Mouse (Mus musculus) midbrain, embryonic 16.5 days (tissue): Measurements from ENCODE around the gene Olfr5. TPM values are rescaled to one million over a fixed set of nuclear protein-coding genes. Genes with fewer than 3 reads are reported as not detected.
"Not testable (repeated sequence)": the region's sequence is repeated elsewhere in the genome, so short reads cannot be mapped to it uniquely, and the experiment has no call there.

Experiments used
- ATAC-seq: fragments of 200-750 bp; cut with Nextera tagmentation; 2 replicates; pipeline ENCODE4 v1.8.0; 2017; ENCODE audit warnings: moderate TSS enrichment
- H3K27ac ChIP-seq: fragments of 300-500 bp; sonication (generic); 2 replicates; pipeline ENCODE4 v1.5.1; 2014; ENCODE audit warnings: mild to moderate bottlenecking, low read length, mixed read lengths
- H3K27me3 ChIP-seq: fragments of 300-500 bp; sonication (generic); 2 replicates; pipeline ENCODE4 v1.6.1; 2014; ENCODE audit warnings: low read depth, low read length, mixed read lengths; ENCODE audit not compliant: control insufficient read depth, insufficient read depth
- H3K36me3 ChIP-seq: fragments of 300-500 bp; sonication (generic); 2 replicates; pipeline ENCODE4 v1.6.1; 2014; ENCODE audit warnings: mild to moderate bottlenecking, low read length, moderate library complexity, mixed read lengths; ENCODE audit not compliant: control insufficient read depth, insufficient read depth
- H3K4me1 ChIP-seq: fragments of 300-500 bp; sonication (generic); 2 replicates; pipeline ENCODE4 v1.6.1; 2014; ENCODE audit warnings: mild to moderate bottlenecking, low read length, mixed read lengths; ENCODE audit not compliant: control insufficient read depth, insufficient read depth
- H3K4me2 ChIP-seq: fragments of 300-500 bp; sonication (generic); 2 replicates; pipeline ENCODE4 v1.6.1; 2014; ENCODE audit warnings: mild to moderate bottlenecking, low read length, mixed read lengths
- H3K4me3 ChIP-seq: fragments of 300-500 bp; sonication (generic); 2 replicates; pipeline ENCODE4 v1.5.1; 2014; ENCODE audit warnings: low read depth, mild to moderate bottlenecking, low read length, moderate library complexity, mixed read lengths
- H3K9ac ChIP-seq: fragments of 300-500 bp; sonication (generic); 2 replicates; pipeline ENCODE4 v1.6.1; 2014; ENCODE audit warnings: low read depth, low read length, mixed read lengths
- H3K9me3 ChIP-seq: fragments of 300-500 bp; sonication (generic); replicated peaks from 2 replicates; pipeline ENCODE4 v1.6.1; 2014; ENCODE audit warnings: mild to moderate bottlenecking, low read length, mixed read lengths; ENCODE audit not compliant: control insufficient read depth, poor library complexity, severe bottlenecking
- WGBS: fragments of 180-500 bp; shearing (Covaris S2); extraction: QIAGEN DNeasy Blood & Tissue Kit; methylation state at CpG from one replicate; pipeline ENCODE4 v1.1.7; 2014; 5-methylcytosine and 5-hydroxymethylcytosine counted together
- polyA plus RNA-seq: library from polyadenylated mRNA; unstranded; fragments of >200 nt; fragmentation: Nextera tagmentation; extraction: Ambion mirVana; gene quantifications from 2 replicates; pipeline ENCODE4 v1.2.1, GENCODE M21; 2015

Olfr5 gene
- not detected in 2 replicates for polyA plus RNA-seq

DNA sequence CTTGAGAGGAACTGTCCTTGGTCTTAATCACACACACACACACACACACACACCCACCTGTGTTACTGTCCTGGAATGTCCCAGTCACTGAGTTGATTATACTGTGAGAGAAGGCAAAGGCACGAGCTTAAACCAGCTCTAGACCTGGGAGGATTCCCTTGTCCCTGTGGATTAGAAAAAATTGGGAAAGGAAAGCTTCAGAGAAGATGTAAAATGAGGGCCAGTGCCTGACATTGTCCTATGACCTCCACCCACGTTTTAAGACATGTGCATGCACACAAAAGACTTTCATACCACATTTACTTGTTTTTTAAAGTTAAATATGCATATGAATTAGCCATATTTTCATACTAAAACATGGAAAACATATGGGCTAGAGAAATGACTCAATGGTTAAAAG, at the start of gene Olfr5:
Gene Olfr5 (minus strand): TSS at position 101 of the 400 bp plus-strand sequence.
- ATAC-seq, result no peak
- Histone ChIP-seq H3K4me1 (no peaks in the 10 kb centered on the region), H3K27me3 (no peaks in the 10 kb centered on the region), H3K9ac (no peak within 1 kb of the TSS), H3K4me2 (no peak within 1 kb of the TSS), H3K27ac (no peak within 1 kb of the TSS), H3K9me3 (no peaks in the 10 kb centered on the region), H3K36me3 (no peaks in the 10 kb centered on the region), H3K4me3 (no peak within 1 kb of the TSS)
- 32% methylated on average over 2 of the region's 2 CpGs for WGBS

DNA sequence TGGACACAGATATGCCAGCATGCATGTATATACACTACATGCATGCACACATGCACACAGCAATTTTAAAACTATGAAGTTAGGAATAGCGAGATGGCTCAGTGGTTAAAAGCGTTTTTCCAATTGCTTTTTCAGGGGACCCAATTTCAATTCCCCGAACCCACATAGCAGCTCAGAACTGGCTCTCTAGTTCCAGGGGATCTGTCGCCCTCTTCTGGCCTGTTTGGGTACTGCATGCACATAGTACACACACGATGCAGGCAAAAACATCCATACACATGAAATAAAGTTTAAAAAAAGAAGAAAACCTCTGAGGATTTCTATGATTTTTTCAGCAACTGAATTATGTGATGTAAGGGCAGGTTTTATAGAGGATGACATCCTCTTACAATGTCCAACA, 39.4 kb upstream of the Olfr5 start:
- Histone ChIP-seq H3K27ac (no peak overlapping the region), H3K4me3 (no peak overlapping the region), H3K9me3 (0 out of 2 replicates have a peak, but pooled peaks cover under 1% of the 10 kb centered on the region), H3K4me1 (no peaks in the 10 kb centered on the region), H3K9ac (no peak overlapping the region), H3K27me3 (no peaks in the 10 kb centered on the region), H3K36me3 (no peaks in the 10 kb centered on the region), H3K4me2 (no peak overlapping the region)
- ATAC-seq, result no peak
- WGBS, result 60% methylated on average over 5 of the region's 5 CpGs

DNA sequence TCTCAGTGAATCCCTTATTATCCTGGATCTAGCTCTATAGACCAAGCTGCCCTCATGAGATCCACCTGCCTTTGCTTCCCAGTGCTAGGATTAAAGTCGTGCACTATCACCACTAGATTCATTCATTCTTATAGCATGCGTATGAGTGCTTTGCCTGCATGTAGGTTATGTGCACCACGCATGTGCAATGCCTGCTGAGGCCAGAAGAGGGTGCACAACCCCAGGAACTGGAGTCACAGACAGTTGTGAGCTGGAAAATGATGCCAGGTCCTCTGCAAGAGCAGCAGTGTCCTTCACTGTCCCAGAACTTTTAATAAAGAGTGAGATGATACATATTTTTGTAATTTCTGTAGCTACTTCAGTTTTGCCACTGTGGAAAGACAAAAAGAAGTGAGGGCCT, 38.3 kb upstream of the Olfr5 start:
- WGBS, result 53% methylated on average over 3 of the region's 3 CpGs
- H3K4me1 ChIP-seq, result no peaks in the 10 kb centered on the region
- ATAC-seq, result no peak
- no peak overlapping the region for H3K27ac ChIP-seq
- H3K9ac ChIP-seq, result no peak overlapping the region
- no peaks in the 10 kb centered on the region for H3K36me3 ChIP-seq
- no peak overlapping the region for H3K4me3 ChIP-seq
- no peaks in the 10 kb centered on the region for H3K27me3 ChIP-seq
- no peak overlapping the region for H3K4me2 ChIP-seq
- H3K9me3 ChIP-seq, result 0 out of 2 replicates have a peak, but pooled peaks cover 2% of the 10 kb centered on the region

DNA sequence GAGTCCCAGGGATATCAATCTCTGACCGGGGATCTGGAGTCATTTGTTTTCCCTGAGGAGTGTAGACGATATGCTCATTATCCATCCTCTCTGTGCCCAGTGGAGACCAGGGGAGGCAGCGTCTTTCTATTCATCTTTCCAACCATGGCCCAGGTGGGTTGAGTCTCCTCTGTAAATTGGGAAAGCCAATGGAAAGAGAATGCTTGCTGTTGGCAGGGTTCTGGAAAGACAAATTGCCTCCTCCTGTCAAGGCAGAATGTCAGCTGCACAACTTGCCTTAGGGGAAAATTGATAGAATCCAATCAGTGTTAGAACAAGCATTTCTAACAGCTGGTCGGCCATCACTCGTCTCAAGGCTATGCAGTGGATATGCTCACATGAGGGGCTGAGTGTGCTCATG, 36.1 kb upstream of the Olfr5 start, which contains the start of gene Olfr1349:
Gene Olfr1349 (minus strand): TSS at position 101 of the 400 bp plus-strand sequence.
- Histone ChIP-seq H3K9ac (no peak within 1 kb of the TSS), H3K27me3 (no peaks in the 10 kb centered on the region), H3K4me2 (no peak within 1 kb of the TSS), H3K4me3 (no peak within 1 kb of the TSS), H3K9me3 (0 out of 2 replicates have a peak, but pooled peaks cover 2% of the 10 kb centered on the region), H3K27ac (no peak within 1 kb of the TSS), H3K4me1 (no peaks in the 10 kb centered on the region), H3K36me3 (no peaks in the 10 kb centered on the region)
- WGBS, result 83% methylated on average over 5 of the region's 5 CpGs
- no peak for ATAC-seq

DNA sequence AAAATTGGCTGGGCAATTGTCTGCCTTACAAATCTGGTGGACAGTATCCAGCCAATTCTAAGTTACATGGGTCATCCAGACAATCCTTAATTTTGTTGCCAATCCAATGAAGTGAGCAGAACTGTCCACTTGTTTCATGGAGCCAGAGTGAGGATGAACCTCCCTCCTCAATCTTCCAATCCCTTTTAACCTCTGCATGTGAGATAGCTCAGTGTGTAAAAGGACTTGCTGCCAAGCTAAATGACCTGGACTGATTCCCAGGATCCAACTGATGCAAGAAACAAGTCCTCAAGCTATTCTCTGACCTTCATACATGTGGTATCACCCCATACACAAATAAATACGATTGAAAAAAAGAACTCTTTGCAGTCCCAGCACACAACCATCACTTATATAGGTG, 34.9 kb upstream of the Olfr5 start:
- Histone ChIP-seq H3K4me3 (no peak overlapping the region), H3K4me2 (no peak overlapping the region), H3K4me1 (no peaks in the 10 kb centered on the region), H3K27me3 (no peaks in the 10 kb centered on the region), H3K9me3 (peaks cover 6% of the 10 kb centered on the region), H3K36me3 (no peaks in the 10 kb centered on the region), H3K27ac (no peak overlapping the region), H3K9ac (no peak overlapping the region)
- no peak for ATAC-seq
- 19% methylated on average over 1 of the region's 1 CpGs for WGBS

DNA sequence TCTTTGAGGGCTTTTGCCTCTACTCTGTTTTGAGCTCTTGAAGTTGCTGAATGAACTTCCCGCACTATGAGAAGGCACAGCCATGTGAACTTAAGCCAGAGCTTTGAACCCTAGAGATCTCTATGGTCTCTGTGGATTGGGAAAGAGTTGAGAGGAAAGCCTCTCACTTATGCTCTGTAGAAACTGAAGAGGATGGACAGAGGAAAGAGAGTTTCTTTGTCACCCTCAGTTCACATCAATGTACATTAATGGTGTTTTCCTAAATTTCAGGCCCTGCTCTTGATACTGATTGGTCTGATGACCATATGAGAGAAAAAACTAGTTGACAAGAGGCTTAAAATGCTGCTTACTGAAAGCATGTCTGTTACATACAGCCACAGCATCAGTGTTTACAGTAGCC, 21.9 kb upstream of the Olfr5 start, which contains the start of gene Olfr1348:
Gene Olfr1348 (minus strand): TSS at position 101 of the 400 bp plus-strand sequence.
- Histone ChIP-seq H3K36me3 (no peaks in the 10 kb centered on the region), H3K9me3 (no peaks in the 10 kb centered on the region), H3K4me1 (no peaks in the 10 kb centered on the region), H3K9ac (no peak within 1 kb of the TSS), H3K27me3 (no peaks in the 10 kb centered on the region), H3K4me3 (no peak within 1 kb of the TSS), H3K27ac (no peak within 1 kb of the TSS), H3K4me2 (no peak within 1 kb of the TSS)
- no peak for ATAC-seq
- 93% methylated on average over 1 of the region's 1 CpGs for WGBS

DNA sequence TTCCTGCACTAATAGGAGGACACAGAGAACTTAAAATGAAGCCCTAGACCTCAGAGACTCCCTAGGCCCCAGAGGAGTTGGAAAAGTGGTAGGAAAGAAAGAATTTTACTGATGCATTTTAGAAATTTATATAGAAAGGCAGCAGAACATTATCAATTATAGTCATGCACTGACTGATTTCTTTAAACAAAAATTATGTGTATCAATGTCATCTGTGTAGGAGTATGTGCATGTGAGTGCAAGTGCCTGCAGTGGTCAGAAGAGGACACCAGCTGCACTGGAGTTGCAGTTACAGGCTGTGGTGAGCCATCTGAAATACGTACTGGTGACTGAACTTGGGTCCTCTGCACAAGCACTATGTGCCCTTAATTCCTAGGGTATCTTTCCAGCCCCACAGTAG, 12.9 kb upstream of the Olfr5 start, which contains the start of gene Olfr1347:
Gene Olfr1347 (minus strand): TSS at position 101 of the 400 bp plus-strand sequence.
- Histone ChIP-seq H3K4me3 (no peak within 1 kb of the TSS), H3K9ac (no peak within 1 kb of the TSS), H3K27me3 (no peaks in the 10 kb centered on the region), H3K4me2 (no peak within 1 kb of the TSS), H3K27ac (no peak within 1 kb of the TSS), H3K9me3 (peaks cover 2% of the 10 kb centered on the region; the same call in 1 of the 2 replicates), H3K4me1 (no peaks in the 10 kb centered on the region), H3K36me3 (no peaks in the 10 kb centered on the region)
- ATAC-seq, result no peak
- WGBS, result 48% methylated on average over 1 of the region's 1 CpGs

DNA sequence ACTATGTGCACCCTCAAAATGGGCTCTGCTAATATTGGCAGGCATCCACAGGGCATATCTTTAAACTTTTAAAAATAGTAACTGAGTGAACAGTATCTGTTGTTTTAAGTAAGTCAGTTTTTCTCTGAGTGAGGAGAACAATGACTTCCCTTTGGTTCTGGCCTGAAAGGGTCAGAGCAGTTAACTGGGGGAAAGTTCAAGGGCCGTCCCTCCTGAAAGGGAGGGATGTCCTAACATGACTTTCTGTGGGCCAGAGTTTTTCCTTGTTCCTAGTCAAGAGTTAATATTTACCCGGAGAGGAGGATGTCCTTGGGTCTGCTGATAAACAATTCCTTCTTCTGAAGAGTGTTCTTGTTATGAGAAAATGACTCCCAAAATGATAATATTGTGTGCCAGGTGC, 9.1 kb downstream of the Olfr5 start:
- not testable (repeated sequence) for ATAC-seq, H3K4me3 ChIP-seq, H3K27me3 ChIP-seq, H3K36me3 ChIP-seq, H3K9ac ChIP-seq, H3K4me1 ChIP-seq, H3K4me2 ChIP-seq, H3K27ac ChIP-seq, H3K9me3 ChIP-seq
- WGBS, result 83% methylated on average over 2 of the region's 2 CpGs

DNA sequence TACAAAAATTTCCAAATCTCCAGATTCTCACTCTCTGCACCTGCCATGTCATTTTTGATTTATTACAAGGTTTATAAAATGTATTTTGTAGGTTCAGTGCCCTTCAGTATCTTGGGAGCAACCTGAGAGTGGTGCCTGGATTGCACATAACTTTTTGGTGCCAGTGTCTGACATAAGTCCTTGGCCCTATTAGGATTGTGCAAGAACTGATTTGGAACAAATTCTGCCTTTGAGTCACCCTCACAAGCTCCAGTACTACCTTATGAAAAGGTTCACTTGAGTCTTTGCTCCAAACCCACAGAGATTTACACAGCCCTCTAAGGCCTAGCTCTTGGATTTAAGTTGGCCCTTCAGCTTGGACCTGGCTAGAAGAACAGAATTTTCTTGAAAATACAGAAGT, 19.8 kb downstream of the Olfr5 start, which contains the start of gene Olfr1346:
Gene Olfr1346 (plus strand): TSS at position 151 of the 400 bp plus-strand sequence.
- Histone ChIP-seq H3K9ac (no peak within 1 kb of the TSS), H3K9me3 (no peaks in the 10 kb centered on the region), H3K36me3 (no peaks in the 10 kb centered on the region), H3K27me3 (no peaks in the 10 kb centered on the region), H3K4me3 (no peak within 1 kb of the TSS), H3K4me1 (no peaks in the 10 kb centered on the region), H3K27ac (no peak within 1 kb of the TSS), H3K4me2 (no peak within 1 kb of the TSS)
- ATAC-seq, result no peak
